Mouse (Mus musculus): ENCODE results near the gene Fuk. TPM values are rescaled to one million over a fixed set of nuclear protein-coding genes. Genes with fewer than 3 reads are reported as not detected.
"Not testable (repeated sequence)": the region's sequence is repeated elsewhere in the genome, so short reads cannot be mapped to it uniquely, and the experiment has no call there.

Fuk gene
- polyA plus RNA-seq, 1 experiment from 2014 or later, result 7.1 TPM

DNA sequence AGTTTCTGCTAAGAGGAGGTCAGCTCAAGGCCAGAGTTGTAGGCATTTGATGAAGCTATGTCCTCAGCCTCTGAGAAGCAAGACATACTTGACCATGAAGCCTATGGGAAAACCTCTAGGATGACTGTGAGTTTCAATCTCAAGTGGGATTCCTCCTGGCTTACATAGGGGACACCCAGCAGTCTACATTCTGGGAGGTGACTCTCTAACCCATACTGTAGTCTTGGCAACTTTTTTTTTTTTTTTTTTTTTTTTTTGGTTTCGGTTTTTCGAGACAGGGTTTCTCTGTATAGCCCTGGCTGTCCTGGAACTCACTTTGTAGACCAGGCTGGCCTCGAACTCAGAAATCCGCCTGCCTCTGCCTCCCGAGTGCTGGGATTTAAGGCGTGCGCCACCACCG is 27.4 kb upstream of the Fuk start:
- ATAC-seq (ENCODE audit: low FRiP score, low read depth); H3K4me1 ChIP-seq (replicated peaks); H3K27me3 ChIP-seq; H3K9ac ChIP-seq; H3K4me2 ChIP-seq; H3K27ac ChIP-seq (replicated peaks); H3K9me3 ChIP-seq; H3K4me3 ChIP-seq; H3K36me3 ChIP-seq: not testable (repeated sequence)
- WGBS, result 91% methylated on average over 8 of the region's 8 CpGs

DNA sequence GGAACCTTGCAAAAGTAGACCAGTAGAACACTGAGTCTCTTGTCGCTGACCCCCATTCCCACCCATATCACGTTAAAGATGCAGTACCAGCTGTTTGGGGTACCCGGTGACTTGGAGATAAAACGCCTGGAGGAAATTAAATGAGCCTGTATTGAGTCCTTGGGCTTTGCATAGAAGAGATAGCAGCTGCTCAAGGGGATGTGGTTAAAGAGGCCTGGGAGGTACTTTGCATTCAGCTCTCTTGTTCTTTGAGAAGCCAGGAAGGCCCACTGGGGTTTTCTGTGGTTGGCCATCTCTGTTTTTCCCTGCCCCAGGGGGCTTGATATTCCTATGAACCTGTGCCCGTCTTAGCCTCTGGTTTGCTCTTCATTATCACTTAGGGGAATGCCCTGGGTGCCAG is 26.8 kb upstream of the Fuk start:
- H3K4me3 ChIP-seq, result no peak overlapping the region
- H3K4me2 ChIP-seq, result no peak overlapping the region
- no peak overlapping the region for H3K9ac ChIP-seq
- 54% methylated on average over 5 of the region's 5 CpGs for WGBS
- H3K9me3 ChIP-seq, result no peaks in the 10 kb centered on the region
- H3K27me3 ChIP-seq, result no peaks in the 10 kb centered on the region
- no peak for ATAC-seq (ENCODE audit: low FRiP score, low read depth)
- H3K4me1 ChIP-seq (replicated peaks), result peaks cover 3% of the 10 kb centered on the region; the same call in 1 of the 2 replicates
- no peak overlapping the region for H3K27ac ChIP-seq (replicated peaks)
- no peaks in the 10 kb centered on the region for H3K36me3 ChIP-seq

DNA sequence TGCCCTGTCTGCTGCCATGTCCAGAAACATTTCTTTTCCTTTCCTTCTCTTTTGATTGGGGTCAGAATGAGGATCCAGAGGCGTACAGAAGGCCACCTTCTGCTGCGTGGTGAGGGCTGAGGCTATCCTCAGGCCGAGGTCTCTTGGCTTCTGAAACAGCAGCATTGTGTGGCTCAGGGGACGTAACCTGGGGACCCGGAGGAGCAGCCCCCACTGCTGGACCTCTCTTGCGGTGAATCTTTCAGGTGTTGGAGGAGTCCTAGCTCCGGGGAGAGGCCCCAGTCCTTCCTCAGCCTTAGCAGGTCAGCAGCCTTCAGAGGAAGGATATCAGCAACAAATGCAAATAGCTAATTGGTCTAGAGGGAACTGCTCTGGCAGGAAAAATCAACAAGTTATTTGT is 26.1 kb upstream of the Fuk start:
- Histone ChIP-seq H3K27ac (replicated peaks) (no peak overlapping the region), H3K9ac (no peak overlapping the region), H3K9me3 (no peaks in the 10 kb centered on the region), H3K36me3 (no peaks in the 10 kb centered on the region), H3K27me3 (no peaks in the 10 kb centered on the region), H3K4me3 (no peak overlapping the region), H3K4me2 (no peak overlapping the region), H3K4me1 (replicated peaks) (peaks cover 3% of the 10 kb centered on the region; the same call in 1 of the 2 replicates)
- no peak for ATAC-seq (ENCODE audit: low FRiP score, low read depth)
- WGBS, result 81% methylated on average over 7 of the region's 7 CpGs

- no peak overlapping the region for H3K4me3 ChIP-seq
- H3K36me3 ChIP-seq, result no peaks in the 10 kb centered on the region
- ATAC-seq (ENCODE audit: low FRiP score, low read depth), result no peak
- no peaks in the 10 kb centered on the region for H3K27me3 ChIP-seq
- H3K4me1 ChIP-seq (replicated peaks), result peaks cover 9% of the 10 kb centered on the region
- no peak overlapping the region for H3K9ac ChIP-seq
- WGBS, result 55% methylated on average over 5 of the region's 5 CpGs
- no peak overlapping the region for H3K27ac ChIP-seq (replicated peaks)
- no peaks in the 10 kb centered on the region for H3K9me3 ChIP-seq
- H3K4me2 ChIP-seq, result no peak overlapping the region
Observed at GRCm38 (mm10) chr8:110926690-110927089, 24.4 kb upstream of the Fuk start.

DNA sequence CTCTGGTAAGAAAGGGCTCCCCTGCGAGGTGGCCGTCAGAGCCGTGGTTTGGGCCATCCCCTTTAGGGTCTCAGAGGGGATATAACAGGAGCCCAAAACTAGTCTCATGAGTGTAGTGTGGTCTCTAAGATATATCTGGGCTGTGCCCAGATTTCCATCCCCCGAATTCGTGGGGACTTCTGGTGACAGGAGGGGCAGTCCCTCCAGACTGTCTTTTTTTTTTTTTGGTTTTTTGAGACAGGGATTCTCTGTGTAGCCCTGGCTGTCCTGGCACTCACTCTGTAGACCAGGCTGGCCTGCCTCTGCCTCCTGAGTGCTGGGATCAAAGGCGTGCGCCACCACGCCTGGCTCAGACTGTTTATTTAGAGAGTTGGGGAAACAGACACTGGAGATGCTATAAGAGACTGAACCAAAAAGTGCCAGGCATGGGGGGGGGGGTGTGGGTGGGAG is 23.4 kb upstream of the Fuk start:
- no peak overlapping the region for H3K27ac ChIP-seq (replicated peaks)
- no peak overlapping the region for H3K9ac ChIP-seq
- H3K27me3 ChIP-seq, result no peaks in the 10 kb centered on the region
- no peaks in the 10 kb centered on the region for H3K36me3 ChIP-seq
- H3K4me3 ChIP-seq, result no peak overlapping the region
- peaks cover 19% of the 10 kb centered on the region for H3K4me1 ChIP-seq (replicated peaks)
- ATAC-seq (ENCODE audit: low FRiP score, low read depth), result no peak
- H3K4me2 ChIP-seq, result no peak overlapping the region
- no peaks in the 10 kb centered on the region for H3K9me3 ChIP-seq
- WGBS, result 81% methylated on average over 8 of the region's 8 CpGs

GRCm38 (mm10) chr8:110921492-110922230 is 19.4 kb upstream of the Fuk start:
- H3K9me3 ChIP-seq, result no peaks in the 10 kb centered on the region
- 39% methylated on average over 7 of the region's 7 CpGs for WGBS
- peak overlapping the region; percentile 83 for H3K4me2 ChIP-seq
- H3K36me3 ChIP-seq, result no peaks in the 10 kb centered on the region
- peak overlapping the region; percentile 90; the same call in 1 of the 2 replicates for H3K9ac ChIP-seq
- H3K27ac ChIP-seq (replicated peaks), result no peak overlapping the region
- peaks cover 26% of the 10 kb centered on the region for H3K4me1 ChIP-seq (replicated peaks)
- peak overlapping the region; percentile 91 for H3K4me3 ChIP-seq
- no peaks in the 10 kb centered on the region for H3K27me3 ChIP-seq
- ATAC-seq (ENCODE audit: low FRiP score, low read depth), result no peak

GRCm38 (mm10) chr8:110920773-110921277 is 18.5 kb upstream of the Fuk start:
- peak overlapping the region; percentile 91 for H3K4me3 ChIP-seq
- H3K9me3 ChIP-seq, result no peaks in the 10 kb centered on the region
- ATAC-seq (ENCODE audit: low FRiP score, low read depth), result no peak
- peak overlapping the region; percentile 90 for H3K9ac ChIP-seq
- peak overlapping the region; percentile 85; the same call in 1 of the 2 replicates for H3K27ac ChIP-seq (replicated peaks)
- 33% methylated on average over 3 of the region's 3 CpGs for WGBS
- peak overlapping the region; percentile 83 for H3K4me2 ChIP-seq
- H3K4me1 ChIP-seq (replicated peaks), result peaks cover 26% of the 10 kb centered on the region
- H3K36me3 ChIP-seq, result no peaks in the 10 kb centered on the region
- H3K27me3 ChIP-seq, result no peaks in the 10 kb centered on the region

DNA sequence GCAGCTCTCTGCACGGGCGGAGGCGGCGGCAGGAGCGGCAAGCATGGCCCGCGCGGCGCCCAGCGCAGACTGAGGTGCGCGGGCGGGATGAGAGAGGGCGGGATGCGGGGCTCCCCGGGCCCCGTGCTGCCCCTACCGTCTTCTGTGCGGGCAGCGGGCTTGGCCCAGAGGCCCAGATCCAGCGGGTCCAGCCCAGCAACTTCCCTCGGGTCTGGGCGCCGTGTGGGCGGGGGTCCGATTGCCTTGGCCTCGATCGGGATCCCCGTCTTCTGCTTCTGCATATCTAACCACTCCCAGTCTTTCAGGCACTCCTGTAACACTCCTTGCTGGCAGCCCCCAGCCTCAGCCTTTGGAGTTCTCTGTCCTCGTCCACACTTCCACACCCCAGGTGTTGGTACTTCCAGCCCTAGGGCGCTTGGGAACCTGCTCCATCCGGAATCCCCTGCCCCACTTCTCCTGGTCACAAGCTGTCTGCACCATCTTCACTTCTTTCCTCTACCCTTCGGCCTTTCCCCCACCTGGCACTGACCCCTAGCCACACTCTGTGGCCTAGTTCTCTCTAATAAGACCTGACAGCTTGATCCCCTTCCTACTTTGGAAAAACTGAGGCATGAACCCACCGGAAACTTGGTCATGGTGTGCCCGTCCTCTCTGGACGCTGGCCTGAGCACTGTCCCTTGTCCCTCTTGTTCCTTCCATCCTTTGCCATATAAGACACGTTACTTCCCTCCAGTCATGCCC is 17.9 kb upstream of the Fuk start:
- Histone ChIP-seq H3K9me3 (no peaks in the 10 kb centered on the region), H3K4me1 (replicated peaks) (peaks cover 26% of the 10 kb centered on the region), H3K9ac (peak overlapping the region; percentile 90), H3K4me2 (peak overlapping the region; percentile 83), H3K36me3 (no peaks in the 10 kb centered on the region), H3K4me3 (peak overlapping the region; percentile 91), H3K27ac (replicated peaks) (peak overlapping the region; percentile 85), H3K27me3 (no peaks in the 10 kb centered on the region)
- peak; percentile 68 for ATAC-seq (ENCODE audit: low FRiP score, low read depth)
- WGBS, result 2% methylated on average over 19 of the region's 37 CpGs

DNA sequence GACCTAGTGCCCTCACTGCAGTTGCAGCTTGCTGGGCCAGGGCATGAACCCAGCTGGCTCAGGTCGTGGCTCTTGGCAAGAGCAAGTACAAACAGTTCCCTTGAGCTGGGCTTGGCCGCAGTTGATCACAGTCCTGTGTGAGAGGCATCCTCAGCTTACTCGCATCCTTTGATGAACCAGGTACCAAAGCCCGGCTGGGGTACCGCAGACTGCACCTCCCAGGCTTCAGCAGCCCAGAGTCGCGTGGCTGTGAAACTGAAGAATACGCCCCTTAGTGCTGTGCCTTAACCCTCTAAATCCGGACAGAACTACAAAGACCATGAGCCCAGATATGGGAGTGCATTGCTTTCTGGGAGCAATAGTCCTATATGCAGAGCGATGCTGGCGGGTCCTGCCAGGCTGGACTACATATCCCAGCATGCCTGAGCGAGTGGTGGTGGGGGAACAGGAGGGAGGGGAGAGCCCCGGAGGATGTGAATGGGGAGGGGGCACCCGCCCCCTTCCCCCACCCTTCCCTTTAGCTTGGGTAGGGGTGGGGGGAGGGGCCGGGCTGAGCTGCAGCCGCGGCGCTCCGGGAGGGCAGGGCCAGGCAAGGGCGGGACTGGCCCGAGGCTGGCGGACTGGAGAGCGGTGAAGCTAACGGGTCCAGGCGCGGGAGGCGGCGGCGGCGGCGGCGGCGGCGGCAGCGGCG is 17.2 kb upstream of the Fuk start, which contains the start of gene St3gal2:
Gene St3gal2, plus strand, starts transcription at position 582 of the 691 bp plus-strand sequence.
- no peaks in the 10 kb centered on the region for H3K9me3 ChIP-seq
- 1% methylated on average over 25 of the region's 36 CpGs for WGBS
- peak within 1 kb of the TSS; percentile 90 for H3K9ac ChIP-seq
- H3K4me3 ChIP-seq, result peak within 1 kb of the TSS; percentile 91
- H3K4me2 ChIP-seq, result peak within 1 kb of the TSS; percentile 83
- no peaks in the 10 kb centered on the region for H3K36me3 ChIP-seq
- peak; percentile 99 for ATAC-seq (ENCODE audit: low FRiP score, low read depth)
- peaks cover 26% of the 10 kb centered on the region for H3K4me1 ChIP-seq (replicated peaks)
- no peaks in the 10 kb centered on the region for H3K27me3 ChIP-seq
- peak within 1 kb of the TSS; percentile 85 for H3K27ac ChIP-seq (replicated peaks)

- Histone ChIP-seq H3K9me3 (no peaks in the 10 kb centered on the region), H3K9ac (no peak overlapping the region), H3K4me1 (replicated peaks) (peaks cover 26% of the 10 kb centered on the region), H3K4me3 (no peak overlapping the region), H3K27ac (replicated peaks) (no peak overlapping the region), H3K27me3 (no peaks in the 10 kb centered on the region), H3K4me2 (no peak overlapping the region), H3K36me3 (no peaks in the 10 kb centered on the region)
- 56% methylated on average over 8 of the region's 8 CpGs for WGBS
- no peak for ATAC-seq (ENCODE audit: low FRiP score, low read depth)
Observed at GRCm38 (mm10) chr8:110918460-110918859, 16.2 kb upstream of the Fuk start.

- no peak for ATAC-seq (ENCODE audit: low FRiP score, low read depth)
- Histone ChIP-seq H3K27me3 (no peaks in the 10 kb centered on the region), H3K4me1 (replicated peaks) (peaks cover 26% of the 10 kb centered on the region), H3K9ac (no peak overlapping the region), H3K9me3 (no peaks in the 10 kb centered on the region), H3K27ac (replicated peaks) (no peak overlapping the region), H3K4me3 (no peak overlapping the region), H3K36me3 (no peaks in the 10 kb centered on the region), H3K4me2 (no peak overlapping the region)
- WGBS, result 79% methylated on average over 11 of the region's 11 CpGs
Observed at GRCm38 (mm10) chr8:110918027-110918426, 15.7 kb upstream of the Fuk start.

DNA sequence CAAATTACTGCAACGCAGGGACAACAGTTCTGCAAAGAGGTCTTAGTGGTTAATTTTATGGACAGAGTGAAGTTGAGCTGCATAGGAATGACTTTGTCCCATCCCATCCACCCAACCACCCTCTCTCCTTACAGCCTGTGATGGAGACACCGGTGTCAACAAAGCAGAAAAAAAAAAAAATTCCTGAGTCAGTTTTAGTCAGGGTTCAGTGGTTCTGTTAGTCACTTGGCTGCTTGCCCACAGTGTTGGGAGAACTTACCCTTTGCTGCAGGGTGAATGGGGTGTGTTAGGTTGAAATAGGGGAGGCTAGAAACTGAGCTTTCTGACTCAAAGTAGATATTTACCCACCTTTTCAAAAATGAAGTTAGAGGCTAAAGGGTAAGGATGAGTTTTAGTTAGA is 15.1 kb upstream of the Fuk start:
- Histone ChIP-seq H3K9ac (no peak overlapping the region), H3K27me3 (no peaks in the 10 kb centered on the region), H3K9me3 (no peaks in the 10 kb centered on the region), H3K27ac (replicated peaks) (no peak overlapping the region), H3K4me1 (replicated peaks) (peaks cover 26% of the 10 kb centered on the region), H3K36me3 (no peaks in the 10 kb centered on the region), H3K4me2 (no peak overlapping the region), H3K4me3 (no peak overlapping the region)
- no peak for ATAC-seq (ENCODE audit: low FRiP score, low read depth)
- 50% methylated on average over 2 of the region's 2 CpGs for WGBS

Measured in hindbrain, embryonic 15.5 days (tissue).